Mouse (Mus musculus) stomach, embryonic 15.5 days (tissue): ENCODE results near the gene Resp18. TPM values are rescaled to one million over a fixed set of nuclear protein-coding genes. Genes with fewer than 3 reads are reported as not detected.
"Not testable (repeated sequence)": the region's sequence is repeated elsewhere in the genome, so short reads cannot be mapped to it uniquely, and the experiment has no call there.

Source experiments
- ATAC-seq: fragments of 200-750 bp; cut with Nextera tagmentation; 2 replicates; pipeline ENCODE4 v1.8.0; 2017; ENCODE audit warnings: low read depth, moderate number of reproducible peaks, moderate TSS enrichment; ENCODE audit not compliant: insufficient read depth, low FRiP score
- H3K27ac ChIP-seq: fragments of 300-500 bp; sonication (generic); 2 replicates; pipeline ENCODE4 v1.5.1; 2015; ENCODE audit warnings: mild to moderate bottlenecking, inconsistent platforms
- H3K27me3 ChIP-seq: fragments of 300-500 bp; sonication (generic); replicated peaks from 2 replicates; pipeline ENCODE4 v1.6.1; 2015; ENCODE audit warnings: inconsistent platforms
- H3K36me3 ChIP-seq: fragments of 300-500 bp; sonication (generic); 2 replicates; pipeline ENCODE4 v1.6.1; 2015; ENCODE audit warnings: inconsistent platforms
- H3K4me1 ChIP-seq: fragments of 300-500 bp; sonication (generic); 2 replicates; pipeline ENCODE4 v1.6.1; 2015; ENCODE audit warnings: inconsistent platforms
- H3K4me2 ChIP-seq: fragments of 300-500 bp; sonication (generic); 2 replicates; pipeline ENCODE4 v1.6.1; 2015; ENCODE audit warnings: mild to moderate bottlenecking, inconsistent platforms
- H3K4me3 ChIP-seq: fragments of 300-500 bp; sonication (generic); replicated peaks from 2 replicates; pipeline ENCODE4 v1.5.1; 2015; ENCODE audit warnings: inconsistent platforms
- H3K9ac ChIP-seq: fragments of 300-500 bp; sonication (generic); 2 replicates; pipeline ENCODE4 v1.6.1; 2015; ENCODE audit warnings: inconsistent platforms
- H3K9me3 ChIP-seq: fragments of 300-500 bp; sonication (generic); 2 replicates; pipeline ENCODE4 v1.6.1; 2016; ENCODE audit warnings: inconsistent platforms
- WGBS: fragments of 180-500 bp; shearing (Covaris S2); methylation state at CpG from one replicate; pipeline ENCODE4 v1.1.7; 2015; 5-methylcytosine and 5-hydroxymethylcytosine counted together
- polyA plus RNA-seq: library from polyadenylated mRNA; unstranded; fragments of >200 nt; fragmentation: Nextera tagmentation; extraction: Ambion mirVana; gene quantifications from 2 replicates; pipeline ENCODE4 v1.2.1, GENCODE M21; 2015

The Resp18 gene
- polyA plus RNA-seq, 1 experiment from 2014 or later = 9.6 TPM

DNA sequence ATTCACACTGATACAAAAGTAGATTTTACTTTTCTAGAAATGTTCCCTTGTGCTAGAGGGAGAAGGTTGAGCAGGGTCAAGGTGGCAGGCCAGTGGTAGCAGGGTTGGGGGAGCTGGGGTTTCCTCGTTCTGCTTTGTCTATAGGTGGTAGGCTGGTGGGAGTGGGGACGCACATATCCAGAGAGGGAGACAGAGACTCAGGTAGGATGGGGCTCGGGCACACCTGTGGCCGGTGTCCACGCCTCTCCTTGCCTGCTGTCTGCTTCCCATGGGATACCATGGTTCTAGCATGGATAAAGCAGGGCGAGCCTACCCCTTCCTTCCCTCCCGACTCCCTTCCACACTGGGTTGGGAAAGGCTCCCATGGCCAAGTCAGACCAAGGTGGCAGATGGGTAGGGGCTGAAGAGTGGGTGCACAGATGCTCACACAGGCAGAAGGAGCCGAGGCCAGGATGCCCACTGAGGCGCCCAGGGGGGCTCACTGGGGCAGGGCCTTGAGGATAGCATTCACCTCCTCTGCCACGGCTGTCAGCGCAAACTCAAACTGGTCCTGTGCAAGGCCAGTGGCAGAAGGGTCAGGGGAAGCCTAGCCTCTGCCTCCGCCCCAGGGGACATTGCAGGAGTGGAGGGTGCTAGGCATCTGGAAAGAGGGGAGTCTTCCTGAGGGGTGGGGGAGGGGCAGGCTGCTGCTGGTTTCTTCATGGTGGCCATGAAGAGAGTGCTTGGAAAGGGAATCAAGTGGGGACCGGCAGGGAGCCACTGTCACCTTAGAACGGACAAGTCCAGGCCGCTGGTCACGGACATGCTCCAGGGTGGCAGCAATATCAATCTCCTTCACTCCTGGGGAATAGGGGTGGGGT, 30.9 kb downstream of the Resp18 start:
- Histone ChIP-seq H3K4me2 (no peak overlapping the region), H3K36me3 (no peaks in the 10 kb centered on the region), H3K4me1 (peaks cover 13% of the 10 kb centered on the region), H3K27ac (no peak overlapping the region), H3K27me3 (no peaks in the 10 kb centered on the region), H3K4me3 (no peak overlapping the region), H3K9ac (no peak overlapping the region), H3K9me3 (no peaks in the 10 kb centered on the region)
- WGBS = 77% methylated on average over 16 of the region's 16 CpGs
- no peak for ATAC-seq

DNA sequence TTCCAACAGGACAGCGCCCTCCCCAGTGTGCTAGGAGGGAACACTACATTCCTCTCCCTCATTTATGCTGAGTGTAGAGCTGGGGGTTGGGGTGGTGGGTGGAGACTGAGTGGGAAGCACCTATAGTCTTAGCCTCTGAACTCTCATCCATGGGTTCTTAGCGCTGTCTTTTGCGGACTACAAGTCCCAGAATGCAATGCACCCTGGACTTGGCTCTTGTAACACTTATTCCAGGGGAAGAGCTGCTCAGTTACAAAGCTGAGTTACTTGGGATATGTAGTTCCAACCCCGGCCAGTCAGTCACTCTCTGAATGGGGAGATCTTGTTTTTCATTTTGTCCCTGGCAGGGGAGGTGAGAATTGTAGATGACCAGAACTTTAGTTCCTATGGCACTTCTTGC, 33.4 kb downstream of the Resp18 start:
- Histone ChIP-seq H3K36me3 (no peaks in the 10 kb centered on the region; the same call in 1 of the 2 replicates), H3K4me2 (no peak overlapping the region), H3K9me3 (no peaks in the 10 kb centered on the region), H3K4me3 (no peak overlapping the region), H3K9ac (no peak overlapping the region), H3K27ac (no peak overlapping the region), H3K4me1 (peaks cover 13% of the 10 kb centered on the region), H3K27me3 (no peaks in the 10 kb centered on the region)
- ATAC-seq = peak; percentile 33; the same call in 1 of the 2 replicates
- WGBS = 31% methylated on average over 4 of the region's 4 CpGs

DNA sequence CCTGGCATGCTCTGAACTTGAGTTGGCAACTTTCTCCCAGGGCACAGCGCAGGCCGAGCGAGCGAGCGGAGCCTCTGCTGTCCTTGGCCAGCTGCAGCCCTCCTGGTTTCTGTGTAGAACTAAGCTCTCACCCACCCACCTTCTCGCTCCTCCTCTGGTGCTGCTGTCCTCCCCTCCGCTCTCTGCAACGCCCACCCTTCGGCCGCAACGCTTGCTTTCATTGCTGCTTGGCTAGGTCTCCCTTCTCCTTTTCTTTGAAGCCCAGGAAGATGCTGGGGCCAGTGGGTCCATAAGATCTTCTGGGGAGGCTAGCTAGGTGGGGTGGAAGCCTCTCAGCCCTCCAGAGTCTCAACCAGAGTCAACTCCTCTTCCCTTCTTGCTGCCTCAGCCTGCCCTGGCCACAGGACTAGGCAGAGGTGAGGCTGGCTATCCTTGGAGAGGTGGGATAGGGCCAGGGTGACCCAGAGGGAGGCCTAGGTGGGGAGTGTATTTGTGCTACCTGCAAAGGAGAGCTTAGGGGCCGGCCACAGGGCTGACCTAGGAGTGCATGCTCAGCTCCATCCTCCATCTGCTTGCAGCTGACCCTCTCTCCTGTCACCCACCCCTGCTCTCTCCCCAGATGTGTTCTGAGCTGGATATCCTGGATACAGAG, 33.9 kb downstream of the Resp18 start:
- H3K27ac ChIP-seq = no peak overlapping the region
- H3K36me3 ChIP-seq = no peaks in the 10 kb centered on the region; the same call in 1 of the 2 replicates
- H3K4me2 ChIP-seq = no peak overlapping the region
- no peak for ATAC-seq
- no peaks in the 10 kb centered on the region for H3K9me3 ChIP-seq
- no peak overlapping the region for H3K4me3 ChIP-seq
- peaks cover 13% of the 10 kb centered on the region for H3K4me1 ChIP-seq
- H3K27me3 ChIP-seq = no peaks in the 10 kb centered on the region
- no peak overlapping the region for H3K9ac ChIP-seq
- 93% methylated on average over 12 of the region's 12 CpGs for WGBS

- ATAC-seq = no peak
- Histone ChIP-seq H3K9me3 (no peaks in the 10 kb centered on the region), H3K4me1 (peaks cover 11% of the 10 kb centered on the region), H3K27ac (no peak overlapping the region), H3K27me3 (no peaks in the 10 kb centered on the region), H3K9ac (no peak overlapping the region), H3K4me2 (no peak overlapping the region), H3K4me3 (no peak overlapping the region), H3K36me3 (no peaks in the 10 kb centered on the region; the same call in 1 of the 2 replicates)
- WGBS = 84% methylated on average over 14 of the region's 14 CpGs
These were observed 34.8 kb downstream of the Resp18 start for GRCm38 (mm10) chr1:75243411-75243810.

DNA sequence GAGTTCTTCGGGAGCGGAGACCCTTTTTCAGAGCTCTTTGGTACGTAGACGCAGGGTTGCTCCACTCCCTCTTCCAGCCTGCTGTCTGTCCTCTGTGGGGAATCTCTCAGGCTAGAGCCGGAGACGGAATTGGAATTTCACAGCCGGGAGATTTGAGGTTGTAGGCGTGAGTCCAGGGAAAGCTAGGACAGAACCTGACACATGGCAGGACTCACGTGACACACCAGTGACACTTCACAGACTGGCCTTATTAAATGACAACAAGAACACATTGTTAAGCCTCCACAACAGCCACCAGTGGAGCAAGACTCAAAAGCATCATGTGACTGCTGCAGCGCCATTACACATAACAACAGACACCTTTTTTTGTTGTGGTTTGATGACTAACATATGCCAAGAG, 38.6 kb downstream of the Resp18 start:
- no peak overlapping the region for H3K9ac ChIP-seq
- no peak overlapping the region for H3K4me2 ChIP-seq
- H3K36me3 ChIP-seq = no peaks in the 10 kb centered on the region; the same call in 1 of the 2 replicates
- H3K9me3 ChIP-seq = no peaks in the 10 kb centered on the region
- H3K27ac ChIP-seq = no peak overlapping the region
- ATAC-seq = no peak
- H3K4me1 ChIP-seq = peaks cover 12% of the 10 kb centered on the region; the same call in 1 of the 2 replicates
- WGBS = 83% methylated on average over 10 of the region's 10 CpGs
- no peaks in the 10 kb centered on the region for H3K27me3 ChIP-seq
- H3K4me3 ChIP-seq = no peak overlapping the region

GRCm38 (mm10) chr1:75236117-75237050, 41.8 kb downstream of the Resp18 start, which contains the start of gene Dnajb2:
Dnajb2 (plus strand) TSS chr1:75236406.
- no peaks in the 10 kb centered on the region for H3K36me3 ChIP-seq
- peak within 1 kb of the TSS; percentile 97 for H3K4me2 ChIP-seq
- WGBS = under 1% methylated on average over 63 of the region's 64 CpGs
- peaks cover 14% of the 10 kb centered on the region; the same call in 1 of the 2 replicates for H3K4me1 ChIP-seq
- H3K4me3 ChIP-seq = peak within 1 kb of the TSS; percentile 72
- no peaks in the 10 kb centered on the region for H3K9me3 ChIP-seq
- peak; percentile 94 for ATAC-seq
- peak within 1 kb of the TSS; percentile 91 for H3K27ac ChIP-seq
- peak within 1 kb of the TSS; percentile 65 for H3K9ac ChIP-seq
- H3K27me3 ChIP-seq = no peaks in the 10 kb centered on the region

- Histone ChIP-seq H3K27me3 (no peaks in the 10 kb centered on the region), H3K9ac (no peak overlapping the region), H3K27ac (no peak overlapping the region), H3K4me1 (peaks cover 14% of the 10 kb centered on the region; the same call in 1 of the 2 replicates), H3K4me2 (peak overlapping the region; percentile 33; the same call in 1 of the 2 replicates), H3K4me3 (no peak overlapping the region), H3K36me3 (no peaks in the 10 kb centered on the region), H3K9me3 (no peaks in the 10 kb centered on the region)
- 3% methylated on average over 8 of the region's 8 CpGs for WGBS
- ATAC-seq = no peak
These were observed 43.6 kb downstream of the Resp18 start for GRCm38 (mm10) chr1:75234606-75235005.

DNA sequence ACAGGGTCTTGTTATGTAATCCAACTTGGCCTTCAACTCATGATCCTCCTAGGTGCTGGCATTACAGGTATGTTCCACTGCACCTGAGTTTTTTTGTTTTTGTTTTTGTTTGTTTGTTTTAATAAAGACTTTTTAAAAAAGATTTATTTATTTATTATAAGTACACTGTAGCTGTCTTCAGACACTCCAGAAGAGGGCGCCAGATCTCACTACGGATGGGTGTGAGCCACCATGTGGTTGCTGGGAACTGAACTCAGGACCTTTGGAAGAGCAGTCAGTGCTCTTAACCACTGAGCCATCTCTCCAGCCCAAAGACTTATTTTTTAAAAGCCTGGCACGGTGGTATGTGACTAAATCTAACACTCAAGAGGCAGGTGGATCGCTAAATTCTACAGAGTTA, 45.7 kb downstream of the Resp18 start:
- not testable (repeated sequence) for H3K9ac ChIP-seq, H3K9me3 ChIP-seq, H3K4me2 ChIP-seq, H3K4me3 ChIP-seq, ATAC-seq, H3K27me3 ChIP-seq, H3K27ac ChIP-seq, H3K36me3 ChIP-seq
- 69% methylated on average over 4 of the region's 4 CpGs for WGBS
- H3K4me1 ChIP-seq = peaks cover 12% of the 10 kb centered on the region; the same call in 1 of the 2 replicates

DNA sequence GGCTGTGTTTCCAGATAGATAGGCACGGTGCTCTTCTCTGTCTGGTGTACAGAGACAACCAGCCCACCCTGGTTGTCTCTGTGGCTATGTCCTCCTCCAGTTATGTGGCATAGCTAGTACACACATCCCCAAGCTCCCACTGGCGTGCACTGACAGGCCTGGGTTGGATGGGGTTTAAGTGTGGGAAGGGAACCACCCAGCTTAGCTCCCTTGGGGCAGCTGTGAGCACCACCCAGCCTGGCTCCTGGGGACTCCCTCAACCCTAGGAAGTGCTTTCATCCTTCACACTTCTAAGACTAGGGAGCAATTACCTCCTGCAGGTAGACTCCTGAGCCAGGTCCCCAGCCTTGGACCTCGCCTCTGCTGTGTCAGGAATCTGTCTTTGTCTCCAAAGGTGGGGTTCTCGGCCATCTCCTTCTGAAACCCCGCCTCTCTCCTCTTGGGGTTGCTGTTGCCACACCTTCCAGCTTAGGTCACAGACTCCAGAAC, 46.5 kb downstream of the Resp18 start, which contains the start of gene A630095N17Rik:
A630095N17Rik (minus strand) TSS at position 439 of the 489 bp plus-strand sequence.
- Histone ChIP-seq H3K27me3 (no peaks in the 10 kb centered on the region), H3K27ac (0 out of 2 replicates have a peak within 1 kb of the TSS, but pooled peaks have one; percentile 1), H3K9ac (no peak within 1 kb of the TSS), H3K4me1 (0 out of 2 replicates have a peak, but pooled peaks cover 5% of the 10 kb centered on the region), H3K4me3 (no peak within 1 kb of the TSS), H3K36me3 (no peaks in the 10 kb centered on the region), H3K9me3 (no peaks in the 10 kb centered on the region), H3K4me2 (no peak within 1 kb of the TSS)
- ATAC-seq = no peak
- WGBS = 67% methylated on average over 5 of the region's 5 CpGs

GRCm38 (mm10) chr1:75231224-75231623, 47.0 kb downstream of the Resp18 start:
- Histone ChIP-seq H3K36me3 (no peaks in the 10 kb centered on the region), H3K4me1 (0 out of 2 replicates have a peak, but pooled peaks cover 4% of the 10 kb centered on the region), H3K9me3 (no peaks in the 10 kb centered on the region), H3K4me2 (no peak overlapping the region), H3K9ac (no peak overlapping the region), H3K27me3 (no peaks in the 10 kb centered on the region), H3K27ac (0 out of 2 replicates have a peak overlapping the region, but pooled peaks have one; percentile 1), H3K4me3 (no peak overlapping the region)
- no peak for ATAC-seq
- 71% methylated on average over 4 of the region's 4 CpGs for WGBS
